Mouse (Mus musculus) stomach, postnatal 0 days (tissue): ENCODE measurements around the gene Med13l. TPM values are rescaled to one million over a fixed set of nuclear protein-coding genes. Genes with fewer than 3 reads are reported as not detected.
A peak's percentile ranks its signal among the peaks of the same experiment; 100 is the strongest.

Experiments used
- ATAC-seq: fragments of 200-750 bp; cut with Nextera tagmentation; 2 replicates; pipeline ENCODE4 v1.8.0; 2017; ENCODE audit not compliant: low FRiP score, low TSS enrichment
- DNase-seq: peaks from one replicate; pipeline ENCODE4 v3.0.0-alpha.2; 2016; ENCODE audit warnings: low spot score
- H3K27ac ChIP-seq: fragments of 300-500 bp; sonication (generic); replicated peaks from 2 replicates; pipeline ENCODE4 v1.5.1; 2014; ENCODE audit warnings: mild to moderate bottlenecking, control low read depth
- H3K27me3 ChIP-seq: fragments of 300-500 bp; sonication (generic); 2 replicates; pipeline ENCODE4 v1.6.1; 2014; ENCODE audit warnings: low read length; ENCODE audit not compliant: control insufficient read depth, insufficient read depth
- H3K36me3 ChIP-seq: fragments of 300-500 bp; sonication (generic); 2 replicates; pipeline ENCODE4 v1.6.1; 2014; ENCODE audit warnings: low read length, mixed read lengths; ENCODE audit not compliant: control insufficient read depth, insufficient read depth
- H3K4me1 ChIP-seq: fragments of 300-500 bp; sonication (generic); replicated peaks from 2 replicates; pipeline ENCODE4 v1.6.1; 2014; ENCODE audit warnings: antibody characterized with exemption; ENCODE audit not compliant: control insufficient read depth, insufficient read depth
- H3K4me2 ChIP-seq: fragments of 300-500 bp; sonication (generic); replicated peaks from 2 replicates; pipeline ENCODE4 v1.6.1; 2014; ENCODE audit warnings: low read depth, mild to moderate bottlenecking, control low read depth, moderate library complexity
- H3K4me3 ChIP-seq: fragments of 300-500 bp; sonication (generic); 2 replicates; pipeline ENCODE4 v1.5.1; 2014; ENCODE audit warnings: low read depth, low read length, control low read depth
- H3K9ac ChIP-seq: fragments of 300-500 bp; sonication (generic); 2 replicates; pipeline ENCODE4 v1.6.1; 2014; ENCODE audit warnings: mild to moderate bottlenecking, low read length, control low read depth, mixed read lengths
- H3K9me3 ChIP-seq: fragments of 300-500 bp; sonication (generic); 2 replicates; pipeline ENCODE4 v1.6.1; 2016; ENCODE audit warnings: low read length; ENCODE audit not compliant: control insufficient read depth
- CTCF ChIP-seq: IDR thresholded peaks from 2 replicates; pipeline ENCODE4 v1.5.1; 2016; ENCODE audit warnings: antibody characterized with exemption, low read depth, mild to moderate bottlenecking, moderate library complexity
- EP300 ChIP-seq: optimal IDR thresholded peaks from 2 replicates; pipeline ENCODE3; 2016; ENCODE audit warnings: antibody characterized with exemption
- WGBS: fragments of 180-500 bp; shearing (Covaris S2); extraction: QIAGEN DNeasy Blood & Tissue Kit; methylation state at CpG from one replicate; pipeline ENCODE4 v1.1.7; 2014; 5-methylcytosine and 5-hydroxymethylcytosine counted together
- polyA plus RNA-seq: library from polyadenylated mRNA; unstranded; fragments of >200 nt; fragmentation: Nextera tagmentation; extraction: Ambion mirVana; gene quantifications from 2 replicates; pipeline ENCODE4 v1.2.1, GENCODE M21; 2015

The Med13l gene
- polyA plus RNA-seq, 1 experiment from 2014 or later: 5.4 TPM

DNA sequence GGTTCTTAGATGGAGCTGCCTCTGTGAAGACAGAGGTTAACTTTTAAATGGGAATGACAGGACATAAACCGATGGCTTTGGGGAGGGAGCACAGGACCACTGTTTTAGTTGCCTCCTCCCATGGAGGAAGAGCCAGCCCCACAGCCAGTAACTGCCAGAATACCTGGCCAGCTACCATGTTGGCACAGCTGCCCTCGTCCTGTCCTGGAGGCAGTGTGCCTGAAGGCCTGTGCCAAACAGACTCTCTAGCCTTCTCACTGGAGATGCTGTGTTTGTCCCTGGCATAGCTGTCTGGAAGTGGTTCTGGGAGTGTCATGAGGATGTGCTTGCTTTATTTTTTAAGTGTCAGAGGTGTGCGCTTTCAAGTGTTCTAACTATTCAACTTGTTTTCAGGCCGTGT lies 173.1 kb downstream of the Med13l start:
- TF ChIP-seq CTCF (no peak), EP300 (no peak)
- no peaks in the 10 kb centered on the region for H3K27me3 ChIP-seq
- H3K9ac ChIP-seq: no peak overlapping the region
- H3K9me3 ChIP-seq: no peaks in the 10 kb centered on the region
- no peak overlapping the region for H3K4me3 ChIP-seq
- H3K4me1 ChIP-seq: no peaks in the 10 kb centered on the region
- 84% methylated on average over 4 of the region's 4 CpGs for WGBS
- ATAC-seq (no peak), DNase-seq (no peak)
- H3K4me2 ChIP-seq: no peak overlapping the region
- peaks cover 32% of the 10 kb centered on the region for H3K36me3 ChIP-seq
- no peak overlapping the region for H3K27ac ChIP-seq

DNA sequence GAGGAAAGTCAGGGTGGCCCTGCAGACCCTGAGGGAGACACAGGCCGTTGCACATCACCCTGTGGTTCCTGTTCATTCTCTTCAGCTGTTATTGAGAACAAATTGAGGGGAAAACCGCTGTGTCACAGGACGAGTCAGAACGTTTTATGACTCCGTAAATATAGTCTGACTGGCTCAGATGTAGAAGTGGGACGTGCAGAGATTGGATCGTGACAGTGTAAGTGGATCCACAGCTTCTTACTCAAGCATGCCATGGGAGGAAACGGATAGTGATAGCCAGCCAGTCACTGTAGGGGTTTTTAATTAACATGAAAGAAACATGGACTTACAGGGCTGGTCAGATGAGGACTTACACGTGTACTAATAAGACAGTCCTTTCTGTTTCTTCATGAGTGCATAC lies 174.0 kb downstream of the Med13l start:
- 68% methylated on average over 9 of the region's 9 CpGs for WGBS
- Histone ChIP-seq H3K9me3 (no peaks in the 10 kb centered on the region), H3K27ac (no peak overlapping the region), H3K9ac (no peak overlapping the region), H3K4me1 (no peaks in the 10 kb centered on the region), H3K4me2 (no peak overlapping the region), H3K36me3 (peaks cover 33% of the 10 kb centered on the region), H3K27me3 (no peaks in the 10 kb centered on the region), H3K4me3 (no peak overlapping the region)
- DNase-seq (no peak), ATAC-seq (no peak)
- TF ChIP-seq CTCF (no peak), EP300 (no peak)

DNA sequence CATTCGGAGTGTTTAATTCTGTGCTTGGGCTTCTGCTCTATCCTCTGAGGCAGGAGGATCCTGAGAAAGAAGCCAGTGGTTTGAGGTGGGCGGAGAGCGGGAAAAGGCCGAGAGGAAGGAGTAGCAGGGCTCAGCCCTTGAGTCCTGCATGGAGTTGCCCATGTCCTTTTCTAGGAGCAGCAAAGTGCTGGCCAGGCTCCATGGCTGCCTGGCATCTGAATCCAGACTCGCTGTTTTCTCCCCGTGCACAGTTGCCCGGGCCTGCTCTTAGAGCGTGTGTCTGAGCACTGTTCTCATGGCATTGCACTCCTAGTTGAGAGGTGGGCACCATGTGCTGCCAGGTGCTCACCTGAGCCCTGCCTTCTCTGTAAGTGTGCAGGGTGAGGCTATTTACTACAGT lies 175.3 kb downstream of the Med13l start:
- H3K4me3 ChIP-seq: no peak overlapping the region
- TF ChIP-seq EP300 (no peak), CTCF (no peak)
- ATAC-seq: no peak
- H3K36me3 ChIP-seq: peaks cover 37% of the 10 kb centered on the region
- DNase-seq: no peak
- H3K27ac ChIP-seq: no peak overlapping the region
- H3K4me2 ChIP-seq: no peak overlapping the region
- no peak overlapping the region for H3K9ac ChIP-seq
- no peaks in the 10 kb centered on the region for H3K4me1 ChIP-seq
- H3K9me3 ChIP-seq: no peaks in the 10 kb centered on the region
- H3K27me3 ChIP-seq: no peaks in the 10 kb centered on the region
- 92% methylated on average over 8 of the region's 8 CpGs for WGBS

DNA sequence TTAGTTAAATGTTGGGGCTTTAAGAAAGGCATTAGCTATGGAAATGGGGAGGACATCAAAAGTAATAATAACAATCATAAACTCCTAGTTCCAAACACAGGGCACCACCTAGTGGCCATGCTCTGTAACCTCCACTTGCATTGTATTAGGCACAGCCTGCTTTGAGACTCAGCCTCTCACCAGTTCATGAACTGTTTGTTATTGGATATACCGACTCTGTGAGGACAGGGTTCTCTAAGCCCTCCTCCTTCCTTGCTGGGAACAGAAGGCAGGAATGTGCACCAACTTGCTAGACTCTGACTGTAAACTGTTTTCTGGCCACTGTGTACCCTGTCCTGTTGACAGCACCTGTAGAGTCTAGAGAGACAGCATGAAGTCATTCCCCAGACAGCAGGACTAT lies 177.1 kb downstream of the Med13l start:
- Histone ChIP-seq H3K27ac (no peak overlapping the region), H3K4me1 (no peaks in the 10 kb centered on the region), H3K9me3 (no peaks in the 10 kb centered on the region), H3K9ac (no peak overlapping the region), H3K36me3 (peaks cover 34% of the 10 kb centered on the region), H3K4me2 (no peak overlapping the region), H3K27me3 (no peaks in the 10 kb centered on the region), H3K4me3 (no peak overlapping the region)
- peak; percentile 72 for DNase-seq
- ATAC-seq: peak; percentile 82
- 8% methylated on average over 1 of the region's 1 CpGs for WGBS
- peak; percentile 93 for TF ChIP-seq CTCF
- TF ChIP-seq EP300: no peak

DNA sequence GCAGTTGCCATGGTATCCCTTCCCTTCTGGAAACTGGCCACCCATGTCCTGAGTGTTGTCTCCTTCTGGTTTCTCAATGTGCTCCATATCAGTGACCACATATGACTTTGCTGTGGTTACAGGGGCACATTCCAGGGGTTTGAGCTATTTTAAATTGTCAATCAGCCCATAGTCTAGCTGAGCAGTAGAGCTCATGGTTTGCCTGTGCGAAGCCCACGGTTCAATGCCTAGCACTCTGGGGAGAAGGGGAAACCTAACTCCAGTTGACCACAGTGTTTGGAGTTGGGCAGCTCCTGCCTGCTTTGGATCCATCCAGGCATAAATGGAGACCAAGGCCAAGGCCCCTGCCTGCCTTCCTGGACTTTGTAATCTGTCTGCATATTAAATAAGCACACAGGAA lies 182.6 kb downstream of the Med13l start:
- WGBS: 93% methylated on average over 2 of the region's 2 CpGs
- H3K36me3 ChIP-seq: peaks cover 35% of the 10 kb centered on the region
- no peak for DNase-seq
- H3K9ac ChIP-seq: no peak overlapping the region
- no peaks in the 10 kb centered on the region for H3K27me3 ChIP-seq
- no peak overlapping the region for H3K27ac ChIP-seq
- H3K4me1 ChIP-seq: no peaks in the 10 kb centered on the region
- H3K4me2 ChIP-seq: no peak overlapping the region
- no peak for ATAC-seq
- TF ChIP-seq EP300 (no peak), CTCF (no peak)
- no peaks in the 10 kb centered on the region for H3K9me3 ChIP-seq
- H3K4me3 ChIP-seq: no peak overlapping the region

DNA sequence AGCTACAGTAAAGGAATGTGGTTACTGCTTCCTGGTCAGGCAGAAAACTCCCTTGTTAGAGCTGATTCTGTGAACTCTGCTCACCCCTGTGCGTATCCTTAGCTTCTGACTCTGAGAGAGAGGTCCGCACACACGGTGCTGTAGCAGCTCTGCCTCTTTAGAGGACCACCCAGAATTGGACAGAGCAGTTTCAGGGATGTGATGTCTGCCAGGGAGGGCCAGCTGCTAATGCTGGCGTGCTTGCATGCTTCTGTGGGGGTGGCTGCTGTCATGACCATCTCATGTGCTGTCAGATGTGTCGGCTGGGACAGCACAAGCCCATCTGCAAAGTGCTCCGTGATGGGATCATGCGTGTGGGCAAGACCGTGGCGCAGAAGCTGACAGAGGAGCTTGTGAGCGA lies 186.5 kb downstream of the Med13l start:
- H3K36me3 ChIP-seq: peaks cover 33% of the 10 kb centered on the region
- ATAC-seq: no peak
- H3K4me2 ChIP-seq: no peak overlapping the region
- no peak overlapping the region for H3K4me3 ChIP-seq
- H3K4me1 ChIP-seq: no peaks in the 10 kb centered on the region
- no peak overlapping the region for H3K27ac ChIP-seq
- no peak overlapping the region for H3K9ac ChIP-seq
- DNase-seq: no peak
- 86% methylated on average over 10 of the region's 10 CpGs for WGBS
- H3K9me3 ChIP-seq: no peaks in the 10 kb centered on the region
- TF ChIP-seq EP300 (no peak), CTCF (no peak)
- H3K27me3 ChIP-seq: no peaks in the 10 kb centered on the region
